Mouse (Mus musculus) MEL (cell line): ENCODE measurements at regions not wholly inside any gene's neighbourhood (a gene's known extent, or its start where the extent isn't known, plus 50 kb on each side); places are given as distances from the start of the nearest gene placed in this dataset.

Experiments
- DNase-seq: peaks from one replicate; pipeline ENCODE4 v3.0.0; 2011; ENCODE audit warnings: low read depth, low spot score
- H3K27ac ChIP-seq: 2 replicates; pipeline ENCODE4 v1.5.1; 2012; ENCODE audit warnings: low read depth, mild to moderate bottlenecking, control low read depth, low read length, moderate library complexity; ENCODE audit not compliant: control insufficient read depth
- H3K27me3 ChIP-seq, 2 experiments: fragments of 150-350 bp in 1 of 2; sonication (generic) in 1 of 2; 2 replicates each; pipeline ENCODE4 v1.6.1; 2012; ENCODE audit warnings: low read length in 2 of 2, mild to moderate bottlenecking in 2 of 2, improper control_type of control experiment in 1 of 2, moderate library complexity in 1 of 2; ENCODE audit not compliant: insufficient read depth in 2 of 2, control insufficient read depth in 1 of 2
- H3K36me3 ChIP-seq, 2 experiments: 2 replicates each; pipeline ENCODE4 v1.6.1; 2012 to 2014; ENCODE audit warnings: low read length in 2 of 2, improper control_type of control experiment in 1 of 2, inconsistent platforms in 1 of 2, mild to moderate bottlenecking in 1 of 2; ENCODE audit not compliant: insufficient read depth in 2 of 2, control insufficient read depth in 1 of 2
- H3K4me1 ChIP-seq, 2 experiments: fragments of 150-350 bp in 1 of 2; sonication (generic) in 1 of 2; 2 replicates each; pipeline ENCODE4 v1.6.1; 2012; ENCODE audit warnings: low read length in 2 of 2, improper control_type of control experiment in 1 of 2, mild to moderate bottlenecking in 1 of 2; ENCODE audit not compliant: insufficient read depth in 2 of 2, control insufficient read depth in 1 of 2
- H3K4me3 ChIP-seq, 2 experiments: fragments of 150-350 bp in 1 of 2; sonication (generic) in 1 of 2; 2 replicates each; pipeline ENCODE4 v1.5.1; 2012; ENCODE audit warnings: low read depth in 2 of 2, low read length in 2 of 2, mild to moderate bottlenecking in 2 of 2, moderate library complexity in 2 of 2, control low read depth in 1 of 2, improper control_type of control experiment in 1 of 2; ENCODE audit not compliant: control insufficient read depth in 1 of 2, insufficient read depth in 1 of 2
- H3K79me2 ChIP-seq: 2 replicates; pipeline ENCODE4 v1.6.1; 2012; ENCODE audit warnings: mild to moderate bottlenecking, low read length, moderate library complexity; ENCODE audit not compliant: control insufficient read depth, poor library complexity, insufficient read depth
- H3K9ac ChIP-seq: 2 replicates; pipeline ENCODE4 v1.6.1; 2012; ENCODE audit warnings: low read depth, mild to moderate bottlenecking, control low read depth, low read length, moderate library complexity; ENCODE audit not compliant: control insufficient read depth, poor library complexity, severe bottlenecking
- H3K9me3 ChIP-seq: fragments of 150-350 bp; sonication (generic); replicated peaks from 2 replicates; pipeline ENCODE4 v1.6.1; 2012; ENCODE audit warnings: mild to moderate bottlenecking, low read length, improper control_type of control experiment, moderate library complexity; ENCODE audit not compliant: insufficient read depth
- CHD1 ChIP-seq: IDR thresholded peaks from 2 replicates; pipeline ENCODE4 v1.6.1; 2012; ENCODE audit warnings: low read depth, mild to moderate bottlenecking, inconsistent platforms, low read length, improper control_type of control experiment
- CHD2 ChIP-seq: IDR thresholded peaks from 2 replicates; pipeline ENCODE4 v1.6.1; 2011; ENCODE audit warnings: low read length, improper control_type of control experiment
- ELF1 ChIP-seq: IDR thresholded peaks from 2 replicates; pipeline ENCODE4 v1.6.1; 2014; ENCODE audit warnings: low read depth, mild to moderate bottlenecking, inconsistent platforms, low read length, improper control_type of control experiment, moderate library complexity
- EP300 ChIP-seq, 2 experiments: IDR thresholded peaks; 2 replicates each; pipeline ENCODE4 v1.6.1; 2011; ENCODE audit warnings: improper control_type of control experiment in 2 of 2, low read length in 2 of 2, low read depth in 1 of 2, mild to moderate bottlenecking in 1 of 2
- GABPA ChIP-seq: IDR thresholded peaks from 2 replicates; pipeline ENCODE4 v1.6.1; 2012; ENCODE audit warnings: low read depth, mild to moderate bottlenecking, inconsistent platforms, low read length, improper control_type of control experiment, moderate library complexity
- GATA1 ChIP-seq: IDR thresholded peaks from 2 replicates; pipeline ENCODE4 v1.6.1; 2011; ENCODE audit warnings: low read depth, low read length, improper control_type of control experiment
- JUND ChIP-seq: IDR thresholded peaks from 2 replicates; pipeline ENCODE4 v1.6.1; 2011; ENCODE audit warnings: low read depth, mild to moderate bottlenecking, improper control_type of control experiment, low read length
- KAT2A ChIP-seq: conservative IDR thresholded peaks from 2 replicates; pipeline ENCODE4 v1.6.1; 2012; ENCODE audit warnings: low read depth, low read length, improper control_type of control experiment, inconsistent platforms
- MAX ChIP-seq: IDR thresholded peaks from 2 replicates; pipeline ENCODE4 v1.6.1; 2011; ENCODE audit warnings: low read length, improper control_type of control experiment
- MAZ ChIP-seq: IDR thresholded peaks from 2 replicates; pipeline ENCODE4 v1.6.1; 2012; ENCODE audit warnings: low read depth, mild to moderate bottlenecking, inconsistent platforms, low read length, improper control_type of control experiment
- MEF2A ChIP-seq: IDR thresholded peaks from 2 replicates; pipeline ENCODE4 v1.6.1; 2014; ENCODE audit warnings: low read depth, mild to moderate bottlenecking, inconsistent platforms, low read length, improper control_type of control experiment; ENCODE audit not compliant: poor library complexity, insufficient replicate concordance, severe bottlenecking; ENCODE audit errors: extremely low read depth
- MYB ChIP-seq: IDR thresholded peaks from 2 replicates; pipeline ENCODE4 v1.6.1; 2011; ENCODE audit warnings: mild to moderate bottlenecking, low read depth, low read length, improper control_type of control experiment
- NELFE ChIP-seq: IDR thresholded peaks from 2 replicates; pipeline ENCODE4 v1.6.1; 2011; ENCODE audit warnings: low read depth, low read length, improper control_type of control experiment
- NRF1 ChIP-seq: IDR thresholded peaks from 2 replicates; pipeline ENCODE4 v1.6.1; 2014; ENCODE audit warnings: low read depth, mild to moderate bottlenecking, inconsistent platforms, low read length, improper control_type of control experiment, moderate library complexity; ENCODE audit not compliant: poor library complexity, insufficient read depth, severe bottlenecking
- POLR2AphosphoS2 ChIP-seq: IDR thresholded peaks from 2 replicates; pipeline ENCODE4 v1.6.1; 2011; ENCODE audit warnings: low read length, improper control_type of control experiment
- RCOR1 ChIP-seq: IDR thresholded peaks from 2 replicates; pipeline ENCODE4 v1.6.1; 2012; ENCODE audit warnings: low read depth, mild to moderate bottlenecking, inconsistent platforms, low read length, improper control_type of control experiment
- SIN3A ChIP-seq: IDR thresholded peaks from 2 replicates; pipeline ENCODE4 v1.6.1; 2012; ENCODE audit warnings: low read length, improper control_type of control experiment, inconsistent platforms
- TBP ChIP-seq: IDR thresholded peaks from 2 replicates; pipeline ENCODE4 v1.8.0; 2011; ENCODE audit warnings: low read depth, low read length, improper control_type of control experiment
- TCF12 ChIP-seq: IDR thresholded peaks from 2 replicates; pipeline ENCODE4 v1.6.1; 2014; ENCODE audit warnings: low read depth, mild to moderate bottlenecking, inconsistent platforms, low read length, improper control_type of control experiment, moderate library complexity
- USF1 ChIP-seq: IDR thresholded peaks from 2 replicates; pipeline ENCODE4 v1.6.1; 2014; ENCODE audit warnings: low read depth, mild to moderate bottlenecking, inconsistent platforms, low read length, improper control_type of control experiment, moderate library complexity
- USF2 ChIP-seq, 2 experiments: IDR thresholded peaks; 2 replicates each; pipeline ENCODE4 v1.6.1; 2011 to 2012; ENCODE audit warnings: improper control_type of control experiment in 2 of 2, low read length in 2 of 2, borderline replicate concordance in 1 of 2, inconsistent platforms in 1 of 2, low read depth in 1 of 2, mild to moderate bottlenecking in 1 of 2; ENCODE audit not compliant: insufficient read depth in 1 of 2
- ZKSCAN1 ChIP-seq: IDR thresholded peaks from 2 replicates; pipeline ENCODE4 v1.6.1; 2012; ENCODE audit warnings: low read depth, mild to moderate bottlenecking, inconsistent platforms, low read length, improper control_type of control experiment, moderate library complexity
- ZNF384 ChIP-seq: IDR thresholded peaks from 2 replicates; pipeline ENCODE4 v1.6.1; 2012; ENCODE audit warnings: low read depth, mild to moderate bottlenecking, inconsistent platforms, low read length, improper control_type of control experiment

DNA sequence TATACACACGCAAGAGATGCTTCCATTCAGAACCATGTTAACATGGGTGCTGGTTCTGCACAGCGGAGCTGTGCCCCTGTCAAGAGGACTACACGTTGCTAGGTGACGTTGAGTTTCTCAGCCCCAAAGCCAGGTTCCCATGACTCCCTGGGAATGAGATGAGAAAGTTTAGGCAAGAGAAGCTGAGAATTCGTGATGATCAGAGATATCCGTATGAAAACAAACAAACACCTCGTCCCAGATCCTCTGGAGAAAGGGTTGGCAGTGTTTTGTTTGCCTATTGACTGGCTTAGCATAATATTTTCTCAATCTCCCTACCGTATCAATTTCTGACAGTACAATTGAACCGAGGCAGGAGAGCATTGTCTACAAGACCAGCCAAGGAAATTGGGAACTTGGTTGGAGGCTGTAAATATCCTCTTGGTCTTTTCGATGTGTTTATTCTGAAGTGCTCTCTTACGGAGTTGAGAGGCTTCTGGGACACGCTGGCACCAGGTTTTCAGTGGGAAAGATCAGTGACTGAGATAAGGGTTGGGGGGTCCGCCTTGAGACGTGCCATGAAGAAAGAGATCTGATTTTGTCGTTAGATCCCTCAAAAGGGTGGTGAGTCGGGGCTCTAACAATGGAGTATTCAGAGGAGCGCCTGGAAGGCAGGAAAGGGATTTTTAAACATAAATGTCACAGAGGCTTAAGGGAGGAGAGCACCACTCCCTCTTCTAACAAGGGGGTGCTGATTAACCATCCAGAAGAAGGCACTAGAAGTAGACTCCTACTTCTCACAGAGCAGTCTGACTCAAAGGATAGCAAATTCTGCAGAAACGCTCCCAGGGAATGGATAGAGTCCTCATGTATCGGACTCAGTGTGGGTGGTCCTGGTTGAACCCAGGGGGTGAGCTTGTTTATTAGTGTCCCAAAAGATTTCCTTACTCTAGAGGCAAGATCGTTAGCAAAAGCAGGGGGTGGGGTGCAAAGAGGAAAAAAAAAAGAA lies 70.5 kb upstream of the Gm45716 start:
- no peaks in the 10 kb centered on the region for H3K36me3 ChIP-seq
- no peak for DNase-seq
- no peak overlapping the region for H3K27ac ChIP-seq

DNA sequence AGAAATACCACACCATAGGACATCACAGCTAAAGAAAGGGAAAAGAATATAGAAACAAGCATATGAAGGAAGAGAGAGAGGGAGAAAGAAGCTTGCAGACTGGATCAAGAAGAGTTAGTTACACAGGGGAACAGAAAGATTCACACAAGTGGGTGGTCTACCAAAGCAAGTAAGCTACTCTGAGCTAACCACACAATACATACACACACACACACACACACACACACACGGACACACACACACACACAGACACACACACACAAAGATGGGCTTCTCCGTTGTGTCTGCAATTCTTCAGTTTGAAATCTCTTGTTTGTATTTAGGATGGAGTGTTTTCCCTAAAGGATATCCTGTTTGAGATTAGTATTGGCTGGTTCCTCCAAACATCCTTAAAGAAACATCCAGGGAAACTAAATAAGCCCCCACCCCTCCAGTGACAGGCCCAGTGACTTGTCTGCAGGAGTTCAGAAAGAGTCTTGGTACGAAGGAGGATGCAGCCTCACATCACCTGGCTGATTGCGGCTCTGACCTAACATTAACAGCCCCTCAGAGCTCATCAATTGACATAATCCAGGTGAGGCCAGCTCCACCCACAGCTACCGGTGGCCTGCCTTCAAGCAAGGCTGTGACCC lies 69.7 kb upstream of the Gm45716 start:
- Histone ChIP-seq H3K9ac (no peak overlapping the region), H3K36me3 (no peaks in the 10 kb centered on the region), H3K27me3 (peaks cover 0 to under 1% of the 10 kb centered on the region in 2 experiments; a peak in 2 of 4 replicates), H3K4me1 (no peaks in the 10 kb centered on the region), H3K27ac (no peak overlapping the region), H3K9me3 (no peaks in the 10 kb centered on the region), H3K79me2 (no peaks in the 10 kb centered on the region), H3K4me3 (no peak overlapping the region)
- DNase-seq, result no peak
- no peak for TF ChIP-seq MAZ
- no peak for TF ChIP-seq CHD2
- TF ChIP-seq JUND, result no peak
- TF ChIP-seq RCOR1, result no peak
- no peak for TF ChIP-seq POLR2AphosphoS2
- no peak for TF ChIP-seq USF2 (IDR thresholded peaks at IDR 0.05; ENCODE audit: borderline replicate concordance in 1 of 2, insufficient read depth in 1 of 2, low read depth in 1 of 2, low read length in 2 of 2)
- TF ChIP-seq CHD1, result no peak
- TF ChIP-seq TBP, result no peak
- TF ChIP-seq ZKSCAN1, result no peak
- no peak for TF ChIP-seq ZNF384
- TF ChIP-seq GABPA, result no peak
- no peak for TF ChIP-seq MYB
- TF ChIP-seq TCF12, result no peak

More for the DNA sequence above, 70.5 kb upstream of the Gm45716 start:
- no peak overlapping the region for H3K9ac ChIP-seq
- peaks cover 0 to 1% of the 10 kb centered on the region in 2 experiments; a peak in 1 of 4 replicates for H3K27me3 ChIP-seq
- no peaks in the 10 kb centered on the region for H3K79me2 ChIP-seq
- no peaks in the 10 kb centered on the region for H3K9me3 ChIP-seq
- TF ChIP-seq KAT2A (no peak), SIN3A (no peak), MEF2A (no peak), NELFE (no peak), CHD2 (no peak), NRF1 (no peak), MYB (no peak), JUND (no peak), MAX (no peak), ZKSCAN1 (no peak), USF1 (no peak), ELF1 (no peak), TCF12 (no peak), ZNF384 (no peak), EP300 (IDR thresholded peaks at IDR 0.05; ENCODE audit: low read depth in 1 of 2, low read length in 2 of 2) (no peak), GATA1 (no peak)
- H3K4me1 ChIP-seq, result no peaks in the 10 kb centered on the region
- no peak overlapping the region for H3K4me3 ChIP-seq
